Mouse (Mus musculus) heart, embryonic 11.5 days (tissue): ENCODE results near the gene Rgs12. TPM values are rescaled to one million over a fixed set of nuclear protein-coding genes. Genes with fewer than 3 reads are reported as not detected.

Experiments used
- ATAC-seq: fragments of 200-750 bp; cut with Nextera tagmentation; replicated peaks from 2 replicates; pipeline ENCODE4 v1.8.0; 2017; ENCODE audit warnings: moderate library complexity; ENCODE audit not compliant: insufficient number of reproducible peaks, low FRiP score, low TSS enrichment
- H3K27ac ChIP-seq: fragments of 300-500 bp; sonication (generic); 2 replicates; pipeline ENCODE4 v1.5.1; 2014; ENCODE audit warnings: mild to moderate bottlenecking, low read depth, low read length
- H3K27me3 ChIP-seq: fragments of 300-500 bp; sonication (generic); 2 replicates; pipeline ENCODE4 v1.6.1; 2014; ENCODE audit warnings: mild to moderate bottlenecking, low read length, mixed read lengths; ENCODE audit not compliant: control insufficient read depth, insufficient read depth
- H3K36me3 ChIP-seq: fragments of 300-500 bp; sonication (generic); 2 replicates; pipeline ENCODE4 v1.6.1; 2014; ENCODE audit warnings: mild to moderate bottlenecking, low read length, moderate library complexity, mixed read lengths; ENCODE audit not compliant: control insufficient read depth, insufficient read depth
- H3K4me1 ChIP-seq: fragments of 300-500 bp; sonication (generic); 2 replicates; pipeline ENCODE4 v1.6.1; 2014; ENCODE audit warnings: low read length; ENCODE audit not compliant: control insufficient read depth, insufficient read depth
- H3K4me2 ChIP-seq: fragments of 300-500 bp; sonication (generic); 2 replicates; pipeline ENCODE4 v1.6.1; 2014; ENCODE audit warnings: mild to moderate bottlenecking, moderate library complexity
- H3K4me3 ChIP-seq: fragments of 300-500 bp; sonication (generic); 2 replicates; pipeline ENCODE4 v1.5.1; 2014; ENCODE audit warnings: low read depth, low read length
- H3K9ac ChIP-seq: fragments of 300-500 bp; sonication (generic); 2 replicates; pipeline ENCODE4 v1.6.1; 2014; ENCODE audit warnings: mild to moderate bottlenecking, low read depth, low read length, moderate library complexity
- H3K9me3 ChIP-seq: fragments of 300-500 bp; sonication (generic); replicated peaks from 2 replicates; pipeline ENCODE4 v1.6.1; 2016; ENCODE audit warnings: low read length; ENCODE audit not compliant: control insufficient read depth
- WGBS: fragments of 180-500 bp; shearing (Covaris S2); extraction: QIAGEN DNeasy Blood & Tissue Kit; methylation state at CpG from one replicate; pipeline ENCODE4 v1.1.7; 2014; ENCODE audit not compliant: insufficient replicate concordance; 5-methylcytosine and 5-hydroxymethylcytosine counted together
- polyA plus RNA-seq: library from polyadenylated mRNA; unstranded; fragments of >200 nt; fragmentation: Nextera tagmentation; extraction: Ambion mirVana; gene quantifications from 2 replicates; pipeline ENCODE4 v1.2.1, GENCODE M21; 2014

Rgs12 gene
- polyA plus RNA-seq, 1 experiment from 2014 or later = 25.6 TPM

- no peak for ATAC-seq
- Histone ChIP-seq H3K9me3 (no peaks in the 10 kb centered on the region), H3K4me2 (no peak overlapping the region), H3K27me3 (no peaks in the 10 kb centered on the region), H3K36me3 (no peaks in the 10 kb centered on the region), H3K4me3 (no peak overlapping the region), H3K27ac (no peak overlapping the region), H3K9ac (no peak overlapping the region), H3K4me1 (peaks cover 10% of the 10 kb centered on the region; the same call in 1 of the 2 replicates)
- 72% methylated on average over 3 of the region's 3 CpGs for WGBS
These were observed 5.8 kb upstream of the Rgs12 start for GRCm38 (mm10) chr5:34943428-34943827.

GRCm38 (mm10) chr5:34949769-34950211 is 545 bp downstream of the Rgs12 start:
- H3K9ac ChIP-seq = peak overlapping the region; percentile 98
- 0 out of 2 replicates have a peak, but pooled peaks cover 2% of the 10 kb centered on the region for H3K36me3 ChIP-seq
- ATAC-seq = peak; percentile 32; the same call in 1 of the 2 replicates
- peak overlapping the region; percentile 90 for H3K4me2 ChIP-seq
- H3K27me3 ChIP-seq = no peaks in the 10 kb centered on the region
- peaks cover 37% of the 10 kb centered on the region for H3K4me1 ChIP-seq
- H3K27ac ChIP-seq = peak overlapping the region; percentile 94
- H3K4me3 ChIP-seq = peak overlapping the region; percentile 95
- 1% methylated on average over 12 of the region's 12 CpGs for WGBS
- no peaks in the 10 kb centered on the region for H3K9me3 ChIP-seq

GRCm38 (mm10) chr5:34950486-34951160 is 1.4 kb downstream of the Rgs12 start:
- Histone ChIP-seq H3K4me1 (peaks cover 45% of the 10 kb centered on the region), H3K4me2 (peak overlapping the region; percentile 90), H3K36me3 (0 out of 2 replicates have a peak, but pooled peaks cover 4% of the 10 kb centered on the region), H3K4me3 (peak overlapping the region; percentile 95), H3K27ac (peak overlapping the region; percentile 94), H3K27me3 (no peaks in the 10 kb centered on the region), H3K9ac (peak overlapping the region; percentile 98), H3K9me3 (no peaks in the 10 kb centered on the region)
- 74% methylated on average over 6 of the region's 6 CpGs for WGBS
- ATAC-seq = no peak

GRCm38 (mm10) chr5:34951161-34951834 is 2.1 kb downstream of the Rgs12 start:
- 92% methylated on average over 8 of the region's 8 CpGs for WGBS
- ATAC-seq = no peak
- Histone ChIP-seq H3K4me2 (peak overlapping the region; percentile 90), H3K27ac (peak overlapping the region; percentile 94; the same call in 1 of the 2 replicates), H3K27me3 (no peaks in the 10 kb centered on the region), H3K9me3 (no peaks in the 10 kb centered on the region), H3K4me1 (peaks cover 52% of the 10 kb centered on the region), H3K36me3 (0 out of 2 replicates have a peak, but pooled peaks cover 4% of the 10 kb centered on the region), H3K9ac (peak overlapping the region; percentile 98; the same call in 1 of the 2 replicates), H3K4me3 (peak overlapping the region; percentile 95; the same call in 1 of the 2 replicates)

GRCm38 (mm10) chr5:34954508-34954907 is 5.3 kb downstream of the Rgs12 start:
- no peak overlapping the region; the same call in 1 of the 2 replicates for H3K4me3 ChIP-seq
- no peak for ATAC-seq
- peak overlapping the region; percentile 31 for H3K4me2 ChIP-seq
- H3K27ac ChIP-seq = peak overlapping the region; percentile 80
- no peaks in the 10 kb centered on the region for H3K9me3 ChIP-seq
- no peak overlapping the region for H3K9ac ChIP-seq
- 46% methylated on average over 6 of the region's 6 CpGs for WGBS
- H3K36me3 ChIP-seq = 0 out of 2 replicates have a peak, but pooled peaks cover 4% of the 10 kb centered on the region
- H3K4me1 ChIP-seq = peaks cover 68% of the 10 kb centered on the region
- no peaks in the 10 kb centered on the region for H3K27me3 ChIP-seq

- Histone ChIP-seq H3K4me3 (no peak overlapping the region), H3K9ac (no peak overlapping the region), H3K4me1 (peaks cover 72% of the 10 kb centered on the region), H3K27me3 (no peaks in the 10 kb centered on the region), H3K9me3 (no peaks in the 10 kb centered on the region), H3K27ac (peak overlapping the region; percentile 80), H3K36me3 (0 out of 2 replicates have a peak, but pooled peaks cover 4% of the 10 kb centered on the region), H3K4me2 (peak overlapping the region; percentile 31)
- WGBS = 25% methylated on average over 5 of the region's 5 CpGs
- ATAC-seq = peak; percentile 33
These were observed 6.4 kb downstream of the Rgs12 start for GRCm38 (mm10) chr5:34955630-34956029.

- Histone ChIP-seq H3K4me2 (no peak overlapping the region), H3K9ac (no peak overlapping the region), H3K9me3 (no peaks in the 10 kb centered on the region), H3K27ac (peak overlapping the region; percentile 6), H3K4me1 (peaks cover 72% of the 10 kb centered on the region), H3K4me3 (no peak overlapping the region), H3K36me3 (0 out of 2 replicates have a peak, but pooled peaks cover 4% of the 10 kb centered on the region), H3K27me3 (no peaks in the 10 kb centered on the region)
- 60% methylated on average over 7 of the region's 7 CpGs for WGBS
- no peak for ATAC-seq
These were observed 6.9 kb downstream of the Rgs12 start for GRCm38 (mm10) chr5:34956151-34956550.

GRCm38 (mm10) chr5:34957015-34957414 is 7.8 kb downstream of the Rgs12 start:
- Histone ChIP-seq H3K27ac (0 out of 2 replicates have a peak overlapping the region, but pooled peaks have one; percentile 6), H3K36me3 (peaks cover 4% of the 10 kb centered on the region; the same call in 1 of the 2 replicates), H3K4me2 (peak overlapping the region; percentile 10; the same call in 1 of the 2 replicates), H3K27me3 (no peaks in the 10 kb centered on the region), H3K4me3 (no peak overlapping the region), H3K9ac (0 out of 2 replicates have a peak overlapping the region, but pooled peaks have one; percentile 3), H3K4me1 (peaks cover 73% of the 10 kb centered on the region), H3K9me3 (no peaks in the 10 kb centered on the region)
- WGBS = 80% methylated on average over 2 of the region's 2 CpGs
- no peak; the same call in 1 of the 2 replicates for ATAC-seq
